In the genomic region with DNA sequence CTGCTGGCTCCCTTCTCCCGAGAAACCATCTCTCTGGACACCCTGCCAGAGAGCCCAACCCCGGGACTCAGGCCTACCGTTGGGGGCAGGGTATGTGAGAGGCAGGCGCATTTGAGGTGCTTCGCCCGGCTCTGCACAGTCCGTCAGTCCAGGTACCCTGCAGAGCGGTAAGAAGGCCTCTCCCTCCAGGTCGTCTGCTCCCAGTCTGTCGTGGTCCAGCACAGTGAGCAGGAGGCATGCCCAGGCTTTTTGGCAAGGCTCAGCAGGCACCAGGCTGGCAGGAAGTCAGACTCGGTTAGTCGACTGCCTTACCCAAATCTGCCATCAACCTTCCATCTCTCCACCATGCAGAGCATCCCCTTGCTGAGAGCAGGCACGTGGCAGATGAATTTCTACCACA, we compare ENCODE assay signal across 15 mouse cellular contexts. TPM values are rescaled to one million over a fixed set of nuclear protein-coding genes. Genes with fewer than 3 reads are reported as not detected.
DNase-seq lines count a peak whose midpoint lies in the region; ATAC-seq and TF ChIP-seq lines count a peak whose summit lies in the region.
"Had no signal": no experiment of that assay in that cellular context is flagged by ENCODE, and none has a peak within 500 bp of the region (broad histone marks: within the 10 kb centered on the region; RNA-seq: fewer than 3 reads in every experiment).

No protein-coding gene starts in this region.

- peak; percentile 37 for ATAC-seq in forebrain, postnatal 0 days
- ATAC-seq in forebrain, embryonic 14.5 days = no peak
- ATAC-seq in midbrain, embryonic 13.5 days = 0 out of 2 replicates have a peak, but pooled peaks have one; percentile 28
- ATAC-seq in midbrain, embryonic 11.5 days (ENCODE audit: low FRiP score) = no peak

- peaks cover 24% of the 10 kb centered on the region for H3K36me3 ChIP-seq in forebrain, postnatal 0 days (ENCODE audit: insufficient read depth)
- peaks cover 37% of the 10 kb centered on the region for H3K36me3 ChIP-seq in forebrain, embryonic 14.5 days (ENCODE audit: control insufficient read depth, insufficient read depth, low read length)
- peaks cover 38% of the 10 kb centered on the region for H3K36me3 ChIP-seq in midbrain, embryonic 13.5 days
- peaks cover 11% of the 10 kb centered on the region for H3K36me3 ChIP-seq in midbrain, embryonic 11.5 days (ENCODE audit: control insufficient read depth, insufficient read depth, low read length)

- H3K9me3 ChIP-seq in forebrain, postnatal 0 days (ENCODE audit: low read length) = no peaks in the 10 kb centered on the region
- no peaks in the 10 kb centered on the region for H3K9me3 ChIP-seq in forebrain, embryonic 14.5 days (replicated peaks; ENCODE audit: control insufficient read depth, low read length)
- H3K9me3 ChIP-seq in midbrain, embryonic 13.5 days = no peaks in the 10 kb centered on the region
- H3K9me3 ChIP-seq in midbrain, embryonic 11.5 days (ENCODE audit: control insufficient read depth, low read length) = no peaks in the 10 kb centered on the region
- H3K9me3 ChIP-seq: embryonic facial prominence, embryonic 12.5 days; liver, embryonic 15.5 days; stomach, embryonic 15.5 days had no signal

- H3K4me1 ChIP-seq in forebrain, postnatal 0 days (ENCODE audit: insufficient read depth) = no peaks in the 10 kb centered on the region
- H3K4me1 ChIP-seq in forebrain, embryonic 14.5 days (ENCODE audit: control insufficient read depth, insufficient read depth, low read length) = no peaks in the 10 kb centered on the region
- H3K4me1 ChIP-seq in midbrain, embryonic 13.5 days (replicated peaks) = no peaks in the 10 kb centered on the region
- H3K4me1 ChIP-seq in midbrain, embryonic 11.5 days (ENCODE audit: control insufficient read depth, insufficient read depth, low read length) = no peaks in the 10 kb centered on the region
- no peaks in the 10 kb centered on the region; the same call in 1 of the 2 replicates for H3K4me1 ChIP-seq in lung, adult 2 months (ENCODE audit: control insufficient read depth, insufficient read depth, low read length)
- H3K4me1 ChIP-seq: embryonic facial prominence, embryonic 12.5 days; liver, embryonic 15.5 days; stomach, embryonic 15.5 days had no signal

- no peak for TF ChIP-seq CTCF in forebrain, postnatal 0 days (IDR thresholded peaks at IDR 0.05; ENCODE audit: low read depth)
- no peak for TF ChIP-seq CTCF in lung, adult 2 months (IDR thresholded peaks at IDR 0.05; ENCODE audit: insufficient read depth, low read length)

- H3K27me3 ChIP-seq in forebrain, postnatal 0 days (ENCODE audit: insufficient read depth, low read length) = no peaks in the 10 kb centered on the region
- no peaks in the 10 kb centered on the region for H3K27me3 ChIP-seq in forebrain, embryonic 14.5 days (replicated peaks; ENCODE audit: control insufficient read depth, insufficient read depth, low read length)
- no peaks in the 10 kb centered on the region for H3K27me3 ChIP-seq in midbrain, embryonic 13.5 days
- H3K27me3 ChIP-seq in midbrain, embryonic 11.5 days (ENCODE audit: control insufficient read depth, insufficient read depth, low read length) = no peaks in the 10 kb centered on the region
- H3K27me3 ChIP-seq: embryonic facial prominence, embryonic 12.5 days; liver, embryonic 15.5 days; stomach, embryonic 15.5 days had no signal

- no peak for TF ChIP-seq POLR2A in lung, adult 2 months (IDR thresholded peaks at IDR 0.05; ENCODE audit: borderline replicate concordance, extremely low read depth, low read depth, low read length)

- no peak overlapping the region for H3K4me3 ChIP-seq in forebrain, postnatal 0 days (ENCODE audit: low read depth, low read length)
- no peak overlapping the region for H3K4me3 ChIP-seq in forebrain, embryonic 14.5 days (ENCODE audit: low read depth, low read length)
- no peak overlapping the region for H3K4me3 ChIP-seq in midbrain, embryonic 13.5 days (replicated peaks)
- H3K4me3 ChIP-seq in midbrain, embryonic 11.5 days (ENCODE audit: low read depth, low read length) = no peak overlapping the region
- no peak overlapping the region for H3K4me3 ChIP-seq in lung, adult 2 months (replicated peaks; ENCODE audit: extremely low read depth, low read depth, low read length)
- H3K4me3 ChIP-seq: embryonic facial prominence, embryonic 12.5 days; liver, embryonic 15.5 days; stomach, embryonic 15.5 days had no signal

- H3K4me2 ChIP-seq in forebrain, postnatal 0 days (ENCODE audit: low read depth) = no peak overlapping the region
- no peak overlapping the region for H3K4me2 ChIP-seq in forebrain, embryonic 14.5 days (ENCODE audit: low read length)
- H3K4me2 ChIP-seq in midbrain, embryonic 13.5 days (replicated peaks) = no peak overlapping the region
- H3K4me2 ChIP-seq in midbrain, embryonic 11.5 days = no peak overlapping the region
- H3K4me2 ChIP-seq: embryonic facial prominence, embryonic 12.5 days; liver, embryonic 15.5 days; stomach, embryonic 15.5 days had no signal

- intact Hi-C loops in heart, postnatal 25 days (cut with DNase I) = no loop called here

- 46% methylated on average over 13 of the region's 13 CpGs for WGBS in forebrain, postnatal 0 days
- WGBS in forebrain, embryonic 14.5 days = 62% methylated on average over 13 of the region's 13 CpGs
- 65% methylated on average over 13 of the region's 13 CpGs for WGBS in midbrain, embryonic 13.5 days
- 71% methylated on average over 13 of the region's 13 CpGs for WGBS in midbrain, embryonic 11.5 days
- 47% methylated on average over 13 of the region's 13 CpGs for WGBS in lung, adult 2 months

- DNase-seq in forebrain, postnatal 0 days = peak; percentile 33
- no peak for DNase-seq in forebrain, embryonic 14.5 days (ENCODE audit: low spot score)
- DNase-seq in midbrain, embryonic 11.5 days (ENCODE audit: low spot score, missing footprints) = no peak
- DNase-seq in cerebellum, adult 9-11 months = peak; percentile 99
- no peak for DNase-seq in heart, postnatal 25 days (ENCODE audit: low spot score)
- DNase-seq in lung, adult 2 months = no peak
- DNase-seq: adrenal gland, postnatal 10 days; B cell, adult 2 months; gastrocnemius, postnatal 36 days; thymus, postnatal 36 days had no signal

- no peak overlapping the region for H3K27ac ChIP-seq in forebrain, postnatal 0 days (ENCODE audit: low read depth, low read length)
- H3K27ac ChIP-seq in forebrain, embryonic 14.5 days (ENCODE audit: low read depth, low read length) = no peak overlapping the region; the same call in 1 of the 2 replicates
- H3K27ac ChIP-seq in midbrain, embryonic 13.5 days = no peak overlapping the region
- H3K27ac ChIP-seq in midbrain, embryonic 11.5 days (ENCODE audit: low read depth, low read length) = no peak overlapping the region
- H3K27ac ChIP-seq: embryonic facial prominence, embryonic 12.5 days; liver, embryonic 15.5 days; macrophage; stomach, embryonic 15.5 days had no signal

- no peak overlapping the region for H3K9ac ChIP-seq in forebrain, postnatal 0 days
- no peak overlapping the region for H3K9ac ChIP-seq in forebrain, embryonic 14.5 days (ENCODE audit: low read length)
- H3K9ac ChIP-seq in midbrain, embryonic 13.5 days (replicated peaks) = no peak overlapping the region
- no peak overlapping the region for H3K9ac ChIP-seq in midbrain, embryonic 11.5 days (ENCODE audit: low read length)
- H3K9ac ChIP-seq: embryonic facial prominence, embryonic 12.5 days; liver, embryonic 15.5 days; stomach, embryonic 15.5 days had no signal

RNA-seq across cellular contexts. Expression of a gene that starts 14.2 kb away (rescaled TPM):
- 0.46 and 0.86 TPM in 2 replicates for total RNA-seq in forebrain, postnatal 0 days (2014; rRNA removed)
- 0.29 and 0.58 TPM in 2 replicates for polyA plus RNA-seq in forebrain, postnatal 0 days (2015; fragmentation: Nextera tagmentation; extraction: Ambion mirVana)
- 0.19 and 0.62 TPM in 2 replicates for polyA plus RNA-seq in forebrain, embryonic 14.5 days (2014; fragmentation: Nextera tagmentation; extraction: Ambion mirVana)
- polyA plus RNA-seq in midbrain, embryonic 13.5 days (2015; fragmentation: Nextera tagmentation; extraction: Ambion mirVana) = 1.2 TPM in 2 replicates
- 0.82 and 1.1 TPM in 2 replicates for polyA plus RNA-seq in midbrain, embryonic 11.5 days (2014; fragmentation: Nextera tagmentation; extraction: Ambion mirVana)
- total RNA-seq in heart, postnatal 25 days (2021) = 1 to 10 TPM in 1 of 2 experiments, under 1 TPM in 1; 0.75 to 1.0 TPM
- 51.6 and 56.4 TPM in 2 replicates for polyA plus RNA-seq in lung, adult 2 months (2012; rRNA removed)

RNA-seq across cellular contexts. Expression of a gene that starts 23.2 kb away (rescaled TPM):
- total RNA-seq in forebrain, postnatal 0 days (2014; rRNA removed) = 94.7 and 130 TPM in 2 replicates
- polyA plus RNA-seq in forebrain, postnatal 0 days (2015; fragmentation: Nextera tagmentation; extraction: Ambion mirVana) = 281 and 287 TPM in 2 replicates
- 145 and 166 TPM in 2 replicates for polyA plus RNA-seq in forebrain, embryonic 14.5 days (2014; fragmentation: Nextera tagmentation; extraction: Ambion mirVana)
- 128 and 132 TPM in 2 replicates for polyA plus RNA-seq in midbrain, embryonic 13.5 days (2015; fragmentation: Nextera tagmentation; extraction: Ambion mirVana)
- polyA plus RNA-seq in midbrain, embryonic 11.5 days (2014; fragmentation: Nextera tagmentation; extraction: Ambion mirVana) = 84.9 and 86.8 TPM in 2 replicates
- 10 to 100 TPM; 80.1 to 92.2 TPM for total RNA-seq in heart, postnatal 25 days (2021)
- polyA plus RNA-seq in lung, adult 2 months (2012; rRNA removed) = 257 and 267 TPM in 2 replicates

RNA-seq across cellular contexts. Expression of a gene that starts 33.4 kb away (rescaled TPM):
- 38.9 and 43.8 TPM in 2 replicates for total RNA-seq in forebrain, postnatal 0 days (2014; rRNA removed)
- polyA plus RNA-seq in forebrain, postnatal 0 days (2015; fragmentation: Nextera tagmentation; extraction: Ambion mirVana) = 18.7 and 22.5 TPM in 2 replicates
- 23.4 and 24.9 TPM in 2 replicates for polyA plus RNA-seq in forebrain, embryonic 14.5 days (2014; fragmentation: Nextera tagmentation; extraction: Ambion mirVana)
- 41.1 and 43.7 TPM in 2 replicates for polyA plus RNA-seq in midbrain, embryonic 13.5 days (2015; fragmentation: Nextera tagmentation; extraction: Ambion mirVana)
- polyA plus RNA-seq in midbrain, embryonic 11.5 days (2014; fragmentation: Nextera tagmentation; extraction: Ambion mirVana) = 23.4 and 24.1 TPM in 2 replicates
- total RNA-seq in heart, postnatal 25 days (2021) = 1 to 10 TPM; 8.4 to 9.0 TPM
- 48.6 and 54.0 TPM in 2 replicates for polyA plus RNA-seq in lung, adult 2 months (2012; rRNA removed)

RNA-seq across cellular contexts. Expression of a gene that starts 35.8 kb away (rescaled TPM):
- total RNA-seq in forebrain, postnatal 0 days (2014; rRNA removed) = 730 and 936 TPM in 2 replicates
- polyA plus RNA-seq in forebrain, postnatal 0 days (2015; fragmentation: Nextera tagmentation; extraction: Ambion mirVana) = 2,422 and 2,718 TPM in 2 replicates
- 2,620 and 3,081 TPM in 2 replicates for polyA plus RNA-seq in forebrain, embryonic 14.5 days (2014; fragmentation: Nextera tagmentation; extraction: Ambion mirVana)
- 2,611 and 2,977 TPM in 2 replicates for polyA plus RNA-seq in midbrain, embryonic 13.5 days (2015; fragmentation: Nextera tagmentation; extraction: Ambion mirVana)
- 1,982 and 2,171 TPM in 2 replicates for polyA plus RNA-seq in midbrain, embryonic 11.5 days (2014; fragmentation: Nextera tagmentation; extraction: Ambion mirVana)
- total RNA-seq in heart, postnatal 25 days (2021) = 100 to 1,000 TPM; 128 to 130 TPM
- 223 and 243 TPM in 2 replicates for polyA plus RNA-seq in lung, adult 2 months (2012; rRNA removed)

RNA-seq across cellular contexts. Expression of a gene that starts 51.0 kb away (rescaled TPM):
- 42.6 and 52.2 TPM in 2 replicates for total RNA-seq in forebrain, postnatal 0 days (2014; rRNA removed)
- 61.1 and 66.4 TPM in 2 replicates for polyA plus RNA-seq in forebrain, postnatal 0 days (2015; fragmentation: Nextera tagmentation; extraction: Ambion mirVana)
- 53.9 and 59.5 TPM in 2 replicates for polyA plus RNA-seq in forebrain, embryonic 14.5 days (2014; fragmentation: Nextera tagmentation; extraction: Ambion mirVana)
- polyA plus RNA-seq in midbrain, embryonic 13.5 days (2015; fragmentation: Nextera tagmentation; extraction: Ambion mirVana) = 49.2 and 58.9 TPM in 2 replicates
- polyA plus RNA-seq in midbrain, embryonic 11.5 days (2014; fragmentation: Nextera tagmentation; extraction: Ambion mirVana) = 82.5 and 93.4 TPM in 2 replicates
- 10 to 100 TPM; 13.9 to 16.0 TPM for total RNA-seq in heart, postnatal 25 days (2021)
- 49.5 and 57.1 TPM in 2 replicates for polyA plus RNA-seq in lung, adult 2 months (2012; rRNA removed)

Comparison
In these comparisons a context has a peak if more than half of its experiments do, and no peak if none do; other contexts are left out.
1. ATAC-seq: peak in forebrain, postnatal 0 days (single experiment) and midbrain, embryonic 13.5 days (single experiment); none in forebrain, embryonic 14.5 days (single experiment) and midbrain, embryonic 11.5 days (single experiment).
2. DNase-seq: peak in forebrain, postnatal 0 days (single experiment) and cerebellum, adult 9-11 months (single experiment); none in forebrain, embryonic 14.5 days (single experiment), midbrain, embryonic 11.5 days (single experiment), heart, postnatal 25 days (single experiment) and lung, adult 2 months (single experiment).
3. RNA of a gene that starts 14.2 kb away (polyA plus RNA-seq): 51.6 to 56.4 TPM in lung, adult 2 months; 1.2 TPM in midbrain, embryonic 13.5 days, 0.82 to 1.1 TPM in midbrain, embryonic 11.5 days, 0.29 to 0.58 TPM in forebrain, postnatal 0 days and 0.19 to 0.62 TPM in forebrain, embryonic 14.5 days; every median in the first group is over 10 times any median in the second.